8 mouse cellular contexts compared by ENCODE assay signal in the genomic region with DNA sequence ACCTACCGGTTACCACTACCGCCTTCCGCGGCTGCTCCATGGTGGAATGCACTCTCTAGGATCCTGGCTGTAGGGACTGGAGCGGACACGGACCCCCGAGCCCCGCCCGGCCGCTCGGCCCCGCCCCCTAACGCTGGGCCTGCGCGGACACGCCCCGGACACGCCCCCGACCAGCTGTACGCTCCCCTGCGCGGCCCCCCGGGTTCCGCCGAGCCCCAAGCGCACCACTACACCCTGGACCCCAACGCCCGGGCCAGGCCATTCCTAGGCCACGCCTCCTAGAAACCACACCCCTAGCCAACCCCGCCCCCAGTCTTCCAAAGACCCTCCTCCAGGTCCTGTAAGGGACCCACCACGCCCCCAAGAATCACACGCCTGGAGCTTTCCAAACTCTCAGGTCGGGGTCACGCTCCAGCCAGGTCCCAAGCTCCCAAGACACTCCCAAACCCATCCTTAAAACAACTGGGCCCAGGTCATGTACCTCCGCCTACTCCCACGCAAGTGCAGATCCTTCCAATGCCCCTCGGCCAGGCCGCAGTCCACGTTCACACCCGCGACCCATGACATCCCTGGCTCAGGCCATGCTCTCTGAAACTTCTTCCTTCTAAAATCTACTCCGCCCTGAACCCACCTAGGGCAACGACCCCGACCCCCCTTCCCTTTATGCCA. TPM values are rescaled to one million over a fixed set of nuclear protein-coding genes. Genes with fewer than 3 reads are reported as not detected.
DNase-seq lines count a peak whose midpoint lies in the region; ATAC-seq and TF ChIP-seq lines count a peak whose summit lies in the region.

No protein-coding gene starts in this region.

- no peaks in the 10 kb centered on the region for H3K9me3 ChIP-seq in G1E (replicated peaks)
- H3K9me3 ChIP-seq in forebrain, embryonic 15.5 days = no peaks in the 10 kb centered on the region

- no peaks in the 10 kb centered on the region for H3K27me3 ChIP-seq in G1E (ENCODE audit: insufficient read depth, low read length)
- H3K27me3 ChIP-seq in forebrain, embryonic 15.5 days = no peaks in the 10 kb centered on the region

- peak overlapping the region; percentile 91 for H3K4me2 ChIP-seq in forebrain, embryonic 15.5 days (replicated peaks)

- H3K4me1 ChIP-seq in G1E (ENCODE audit: insufficient read depth, low read depth, low read length) = peaks cover 41% of the 10 kb centered on the region
- peaks cover 48% of the 10 kb centered on the region for H3K4me1 ChIP-seq in forebrain, embryonic 15.5 days
- peaks cover 3% of the 10 kb centered on the region for H3K4me1 ChIP-seq in lung, adult 2 months (ENCODE audit: control insufficient read depth, insufficient read depth, low read length)

- DNase-seq in G1E (ENCODE audit: low spot score) = peak; percentile 95
- peak; percentile 63 for DNase-seq in cerebellum, adult 11-12 months
- peak; percentile 90 to 91 for DNase-seq in heart, postnatal 36 days
- DNase-seq in layer of hippocampus, adult 2 months (ENCODE audit: low spot score in 2 of 2) = peak; percentile 67 to 79
- peak; percentile 90 for DNase-seq in lung, adult 2 months
- DNase-seq in testis, postnatal 14 days (ENCODE audit: low spot score) = peak; percentile 91

- TF ChIP-seq CTCF in G1E (IDR thresholded peaks at IDR 0.05; ENCODE audit: low read depth, low read length) = no peak
- no peak; the same call in 1 of the 2 replicates for TF ChIP-seq CTCF in layer of hippocampus, adult 2 months (conservative IDR thresholded peaks at IDR 0.05)
- TF ChIP-seq CTCF in lung, adult 2 months (IDR thresholded peaks at IDR 0.05; ENCODE audit: insufficient read depth, low read length) = no peak

- 2% methylated on average over 44 of the region's 44 CpGs for WGBS in forebrain, embryonic 15.5 days
- 3% methylated on average over 44 of the region's 44 CpGs for WGBS in lung, adult 2 months

- H3K36me3 ChIP-seq in G1E (replicated peaks) = peaks cover 34% of the 10 kb centered on the region
- H3K36me3 ChIP-seq in forebrain, embryonic 15.5 days = peaks cover 5% of the 10 kb centered on the region; the same call in 1 of the 2 replicates

- peak; percentile 93 for ATAC-seq in G1E (ENCODE audit: extremely low read depth, insufficient number of reproducible peaks, low FRiP score, poor library complexity, severe bottlenecking)
- peak; percentile 93 for ATAC-seq in forebrain, embryonic 15.5 days (replicated peaks)
- ATAC-seq in neutrophil, adult 5-6 weeks (ENCODE audit: extremely low read depth, insufficient number of reproducible peaks, low FRiP score, poor library complexity, severe bottlenecking) = peak; percentile 29

- peak overlapping the region; percentile 84 for H3K4me3 ChIP-seq in G1E (ENCODE audit: low read depth, low read length)
- peak overlapping the region; percentile 91 for H3K4me3 ChIP-seq in forebrain, embryonic 15.5 days
- H3K4me3 ChIP-seq in layer of hippocampus, adult 2 months = peak overlapping the region; percentile 92
- peak overlapping the region; percentile 91 for H3K4me3 ChIP-seq in lung, adult 2 months (replicated peaks; ENCODE audit: extremely low read depth, low read depth, low read length)

- intact Hi-C loops in heart, postnatal 36 days (cut with DNase I) = no loop called here

- H3K9ac ChIP-seq in forebrain, embryonic 15.5 days (replicated peaks) = peak overlapping the region; percentile 77

- peak overlapping the region; percentile 53 for H3K27ac ChIP-seq in forebrain, embryonic 15.5 days (replicated peaks)
- peak overlapping the region; percentile 85 for H3K27ac ChIP-seq in layer of hippocampus, adult 2 months

- peak; percentile 81; the same call in 1 of the 2 replicates for TF ChIP-seq POLR2A in lung, adult 2 months (IDR thresholded peaks at IDR 0.05; ENCODE audit: borderline replicate concordance, extremely low read depth, low read depth, low read length)

RNA-seq across cellular contexts. Expression of a gene that starts 0.5 kb away (rescaled TPM):
- total RNA-seq in G1E (2014; fragmentation: Nextera tagmentation) = 16.6 and 23.1 TPM in 2 replicates
- 9.4 and 9.5 TPM in 2 replicates for total RNA-seq in G1E (2017)
- 3.1 and 3.3 TPM in 2 replicates for polyA plus RNA-seq in G1E (2012)
- polyA plus RNA-seq in forebrain, embryonic 15.5 days (2015; fragmentation: Nextera tagmentation; extraction: Ambion mirVana) = 63.6 and 70.2 TPM in 2 replicates
- 10 to 100 TPM; 39.6 to 44.9 TPM for total RNA-seq in heart, postnatal 36 days (2021)
- 10 to 100 TPM; 25.4 to 29.1 TPM for total RNA-seq in layer of hippocampus, adult 2 months (2021)
- 32.2 and 33.7 TPM in 2 replicates for polyA plus RNA-seq in lung, adult 2 months (2012; rRNA removed)
- 4.4 and 7.7 TPM in 2 replicates for total RNA-seq in neutrophil, adult 5-6 weeks (2017)

RNA-seq across cellular contexts. Expression of a gene that starts 13.3 kb away (rescaled TPM):
- total RNA-seq in G1E (2014; fragmentation: Nextera tagmentation) (94.1 and 95.7 TPM in 2 replicates), G1E (2017) (151 and 174 TPM in 2 replicates)
- polyA plus RNA-seq in G1E (2012) = 889 and 1,166 TPM in 2 replicates
- polyA plus RNA-seq in forebrain, embryonic 15.5 days (2015; fragmentation: Nextera tagmentation; extraction: Ambion mirVana) = 211 and 228 TPM in 2 replicates
- 10 to 100 TPM; 64.0 to 66.8 TPM for total RNA-seq in heart, postnatal 36 days (2021)
- total RNA-seq in layer of hippocampus, adult 2 months (2021) = 10 to 100 TPM; 58.2 to 61.8 TPM
- polyA plus RNA-seq in lung, adult 2 months (2012; rRNA removed) = 75.2 and 76.3 TPM in 2 replicates
- 103 and 134 TPM in 2 replicates for total RNA-seq in neutrophil, adult 5-6 weeks (2017)

RNA-seq across cellular contexts. Expression of a gene that starts 27.5 kb away (rescaled TPM):
- not detected in 2 replicates for total RNA-seq in G1E (2014; fragmentation: Nextera tagmentation)
- total RNA-seq in G1E (2017) = not detected in 2 replicates
- 0.03 and 0.06 TPM in 2 replicates for polyA plus RNA-seq in G1E (2012)
- polyA plus RNA-seq in forebrain, embryonic 15.5 days (2015; fragmentation: Nextera tagmentation; extraction: Ambion mirVana) = not detected in 2 replicates
- total RNA-seq in heart, postnatal 36 days (2021) = 1 to 10 TPM in 1 of 2 experiments, under 1 TPM in 1; 0.22 to 1.6 TPM
- under 1 TPM in 1 of 2 experiments, not detected in 1; 0.25 TPM for total RNA-seq in layer of hippocampus, adult 2 months (2021)
- 5.4 and 6.6 TPM in 2 replicates for polyA plus RNA-seq in lung, adult 2 months (2012; rRNA removed)
- not detected in 2 replicates for total RNA-seq in neutrophil, adult 5-6 weeks (2017)

RNA-seq across cellular contexts. Expression of a gene that starts 39.0 kb away (rescaled TPM):
- 60.3 and 72.4 TPM in 2 replicates for total RNA-seq in G1E (2014; fragmentation: Nextera tagmentation)
- total RNA-seq in G1E (2017) = 40.2 and 75.5 TPM in 2 replicates
- polyA plus RNA-seq in G1E (2012) = 183 and 252 TPM in 2 replicates
- polyA plus RNA-seq in forebrain, embryonic 15.5 days (2015; fragmentation: Nextera tagmentation; extraction: Ambion mirVana) = 89.0 and 96.0 TPM in 2 replicates
- total RNA-seq in heart, postnatal 36 days (2021) = 100 to 1,000 TPM; 124 to 138 TPM
- 100 to 1,000 TPM; 165 to 181 TPM for total RNA-seq in layer of hippocampus, adult 2 months (2021)
- 378 and 717 TPM in 2 replicates for polyA plus RNA-seq in lung, adult 2 months (2012; rRNA removed)
- 316 and 319 TPM in 2 replicates for total RNA-seq in neutrophil, adult 5-6 weeks (2017)

RNA-seq across cellular contexts. Expression of a gene that starts 43.5 kb away (rescaled TPM):
- total RNA-seq in G1E (2014; fragmentation: Nextera tagmentation) (not detected in 2 replicates), G1E (2017) (0.05 and 0.06 TPM in 2 replicates)
- polyA plus RNA-seq in G1E (2012) = 0.02 TPM in 1 of 2 replicates, not detected in the other
- 0.13 and 0.14 TPM in 2 replicates for polyA plus RNA-seq in forebrain, embryonic 15.5 days (2015; fragmentation: Nextera tagmentation; extraction: Ambion mirVana)
- under 1 TPM in 1 of 2 experiments, not detected in 1; 0.06 TPM for total RNA-seq in heart, postnatal 36 days (2021)
- total RNA-seq in layer of hippocampus, adult 2 months (2021) = under 1 TPM; 0.07 to 0.08 TPM
- 0.03 TPM in 1 of 2 replicates, not detected in the other for polyA plus RNA-seq in lung, adult 2 months (2012; rRNA removed)
- total RNA-seq in neutrophil, adult 5-6 weeks (2017) = 2.4 and 2.8 TPM in 2 replicates

Comparison
In these comparisons a context has a peak if more than half of its experiments do, and no peak if none do; other contexts are left out.
1. Peak in every context shown above with its lines: DNase-seq, ATAC-seq, H3K4me3 ChIP-seq and H3K27ac ChIP-seq.
2. ATAC-seq: peak in every context shown above with its lines; median percentile 93 in G1E; 93 in forebrain, embryonic 15.5 days; 29 in neutrophil, adult 5-6 weeks.